Mouse (Mus musculus): Measurements from ENCODE around the gene Slc24a3.

Slc24a3 gene

GRCm38 (mm10) chr2:145213587-145213986 is 46.0 kb downstream of the Slc24a3 start:
- no peak for DNase-seq

GRCm38 (mm10) chr2:145214086-145214831 is 46.7 kb downstream of the Slc24a3 start:
- DNase-seq: no peak

- DNase-seq: no peak
Measured at GRCm38 (mm10) chr2:145216580-145216979, 49.0 kb downstream of the Slc24a3 start.

GRCm38 (mm10) chr2:145217422-145217821 is 49.9 kb downstream of the Slc24a3 start:
- no peak for DNase-seq

- DNase-seq: no peak
Measured at GRCm38 (mm10) chr2:145219246-145219645, 51.7 kb downstream of the Slc24a3 start.

- DNase-seq: no peak
Measured at GRCm38 (mm10) chr2:145223646-145224045, 56.1 kb downstream of the Slc24a3 start.

- no peak for DNase-seq
Measured at GRCm38 (mm10) chr2:145225640-145226039, 58.1 kb downstream of the Slc24a3 start.

GRCm38 (mm10) chr2:145226100-145226499 is 58.5 kb downstream of the Slc24a3 start:
- DNase-seq: no peak

- no peak for DNase-seq
Measured at GRCm38 (mm10) chr2:145227351-145227750, 59.8 kb downstream of the Slc24a3 start.

GRCm38 (mm10) chr2:145232764-145233484 is 65.4 kb downstream of the Slc24a3 start:
- DNase-seq: no peak

- no peak for DNase-seq
Measured at GRCm38 (mm10) chr2:145233547-145234398, 66.2 kb downstream of the Slc24a3 start.

GRCm38 (mm10) chr2:145246384-145246783 is 78.8 kb downstream of the Slc24a3 start:
- DNase-seq: no peak

GRCm38 (mm10) chr2:145248185-145248584 is 80.6 kb downstream of the Slc24a3 start:
- no peak for DNase-seq

GRCm38 (mm10) chr2:145257332-145257731 is 89.8 kb downstream of the Slc24a3 start:
- no peak for DNase-seq

- no peak for DNase-seq
Measured at GRCm38 (mm10) chr2:145257855-145258254, 90.3 kb downstream of the Slc24a3 start.

GRCm38 (mm10) chr2:145260574-145260973 is 93.0 kb downstream of the Slc24a3 start:
- no peak for DNase-seq

GRCm38 (mm10) chr2:145262153-145262552 is 94.6 kb downstream of the Slc24a3 start:
- DNase-seq: no peak

GRCm38 (mm10) chr2:145266723-145267122 is 99.2 kb downstream of the Slc24a3 start:
- DNase-seq: no peak

GRCm38 (mm10) chr2:145268971-145269370 is 101.4 kb downstream of the Slc24a3 start:
- no peak for DNase-seq

- DNase-seq: no peak
Measured at GRCm38 (mm10) chr2:145269410-145269809, 101.9 kb downstream of the Slc24a3 start.

GRCm38 (mm10) chr2:145274016-145274677 is 106.6 kb downstream of the Slc24a3 start:
- peak; percentile 25 for DNase-seq

- no peak for DNase-seq
Measured at GRCm38 (mm10) chr2:145279336-145279735, 111.8 kb downstream of the Slc24a3 start.

GRCm38 (mm10) chr2:145283746-145284145 is 116.2 kb downstream of the Slc24a3 start:
- DNase-seq: no peak
